Mouse (Mus musculus): ENCODE data around the gene Ism1.

DNA sequence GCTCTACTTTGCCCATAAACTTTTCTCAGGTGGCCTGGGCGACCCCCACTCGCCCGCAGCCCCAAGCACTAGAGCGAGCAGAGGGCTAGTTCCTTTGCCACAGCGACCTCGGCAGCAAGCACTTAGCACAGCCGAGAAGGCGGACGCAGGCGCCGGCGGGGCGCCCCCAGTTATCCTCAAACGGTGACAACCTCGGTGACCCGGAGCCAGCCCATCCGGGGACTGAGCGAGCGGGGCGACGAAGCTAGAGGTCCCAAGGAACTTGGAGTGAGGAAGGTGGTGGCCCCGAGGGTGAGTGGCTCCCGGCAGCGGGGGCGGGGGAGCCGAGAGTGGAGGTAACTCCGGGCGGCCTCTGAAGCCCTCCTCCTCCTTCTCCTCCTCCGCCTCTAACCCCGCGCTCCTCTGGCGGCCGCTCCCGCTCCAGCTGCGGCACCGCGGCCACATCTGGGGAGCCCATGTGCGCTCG is at the start of gene Ism1:
- TF ChIP-seq EP300 (optimal IDR thresholded peaks at IDR 0.05) (no peak), CTCF (IDR thresholded peaks at IDR 0.05; ENCODE audit: low read depth) (no peak)
